Mouse (Mus musculus) erythroid progenitor cell, adult 5-6 weeks (primary cell): ENCODE results near the gene Ncoa7. TPM values are rescaled to one million over a fixed set of nuclear protein-coding genes. Genes with fewer than 3 reads are reported as not detected.

ENCODE experiments used
- ATAC-seq: replicated peaks from 2 replicates; pipeline ENCODE4 v1.8.0; 2016; ENCODE audit warnings: moderate number of reproducible peaks, mild to moderate bottlenecking, moderate TSS enrichment, inconsistent platforms; ENCODE audit not compliant: poor library complexity, low FRiP score, severe bottlenecking
- total RNA-seq, 2 experiments: library from RNA; stranded (forward) in 1 of 2; stranded (reverse) in 1 of 2; fragments of 150-400 nt in 1 of 2; fragments of 186-747, 209-891 nt in 1 of 2; gene quantifications; 2 replicates each; pipeline versions ENCODE4 v1.2.3 to v1.2.4; 2015 to 2017; ENCODE audit warnings: low replicate concordance in 2 of 2

Gene Ncoa7
- total RNA-seq, 2 experiments from 2014 or later = 110 to 170 TPM

DNA sequence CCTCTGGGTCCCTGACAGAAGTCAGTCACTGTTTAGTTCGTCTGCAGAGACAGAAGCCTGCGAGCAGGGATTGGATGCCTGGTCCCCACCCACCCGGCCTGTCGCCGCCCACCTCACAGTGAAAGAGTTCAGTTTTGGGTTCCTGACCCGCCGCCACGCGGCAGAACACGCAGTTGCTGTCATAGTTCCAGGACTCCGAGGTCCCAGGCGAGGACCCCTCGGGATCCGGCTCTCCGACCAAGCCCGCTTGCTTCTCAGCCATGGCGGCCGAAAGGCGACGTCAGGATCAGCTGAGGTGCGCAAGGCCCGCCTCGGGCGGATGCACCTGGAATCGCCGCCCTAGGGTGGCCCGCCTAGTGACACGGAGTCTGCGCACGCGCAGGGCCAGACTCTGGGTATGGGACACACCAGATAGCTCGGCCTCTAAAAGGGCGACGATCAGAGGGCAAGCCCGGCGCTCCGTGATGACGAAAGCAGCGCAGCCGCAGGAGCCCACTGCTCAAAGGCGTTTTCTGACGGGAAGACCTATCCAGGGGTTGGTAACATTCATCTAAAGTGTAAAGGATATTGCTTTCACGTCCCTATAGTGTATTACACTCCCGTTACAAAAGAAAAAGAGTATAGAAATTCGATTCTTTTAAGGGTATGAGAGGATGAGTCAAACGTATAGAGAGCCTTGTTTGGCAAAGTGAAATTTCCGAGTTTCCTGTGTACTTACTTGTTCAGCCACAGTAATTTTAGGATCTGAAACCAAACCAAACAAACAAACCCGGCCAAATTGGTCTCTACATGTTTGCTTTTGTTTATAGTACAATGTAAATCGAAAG, 184.8 kb downstream of the Ncoa7 start:
- peak; percentile 97 for ATAC-seq

DNA sequence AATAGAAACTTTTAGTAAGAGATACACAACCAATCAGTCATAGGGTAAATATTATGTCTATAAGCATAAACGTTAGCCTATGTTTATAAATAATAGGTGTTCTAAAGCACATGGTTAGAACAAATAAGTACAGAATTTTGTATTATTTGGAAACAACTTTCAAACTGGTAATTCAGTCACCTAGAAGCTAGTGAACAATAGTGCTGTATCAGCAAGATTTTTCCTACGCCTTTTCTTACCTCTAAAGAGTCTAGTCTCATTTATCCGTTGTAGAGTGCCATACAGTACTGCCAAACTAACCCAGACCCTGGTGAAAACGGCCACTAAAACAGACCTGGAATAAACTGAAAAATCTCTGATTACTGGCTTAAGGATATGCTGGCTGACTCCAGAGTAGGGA, 190.1 kb downstream of the Ncoa7 start:
- ATAC-seq = no peak

DNA sequence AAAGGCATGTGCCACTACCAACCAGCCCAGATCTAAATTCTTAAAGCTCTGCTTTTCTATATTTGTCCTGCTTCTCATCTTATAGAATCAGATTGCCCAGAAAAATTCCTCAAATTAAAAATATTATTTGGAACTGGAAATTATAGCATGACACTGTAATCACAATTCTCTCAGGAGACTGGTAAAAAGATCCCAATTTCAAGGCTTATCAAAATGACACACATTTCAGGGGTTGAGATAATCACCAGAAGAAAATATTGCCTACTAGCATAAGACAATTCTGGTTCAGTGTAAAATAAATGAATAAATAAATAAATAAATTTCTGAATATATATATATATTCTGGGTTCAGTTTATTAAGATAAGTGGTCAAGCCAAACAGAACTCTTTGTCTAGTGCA, 193.5 kb downstream of the Ncoa7 start:
- 0 out of 2 replicates have a peak, but pooled peaks have one; percentile 46 for ATAC-seq

DNA sequence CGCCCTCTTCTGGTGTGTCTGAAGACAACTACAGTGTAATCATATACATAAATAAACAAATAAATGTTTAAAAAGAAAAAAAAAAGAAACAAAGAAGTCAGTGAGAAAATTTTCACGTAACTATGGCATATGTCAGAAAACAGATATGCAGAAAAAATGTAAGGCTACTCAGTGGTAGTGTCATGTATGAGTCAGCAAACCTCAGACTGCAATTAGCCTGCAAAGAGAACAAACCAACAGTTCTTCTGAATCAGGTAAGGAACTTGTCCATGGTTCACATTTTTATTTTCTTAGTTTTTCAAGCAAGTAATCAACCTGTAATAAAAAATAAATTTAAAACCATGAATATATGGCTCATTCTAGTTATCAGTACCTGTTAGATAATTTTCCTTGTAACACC, 195.0 kb downstream of the Ncoa7 start:
- ATAC-seq = no peak

DNA sequence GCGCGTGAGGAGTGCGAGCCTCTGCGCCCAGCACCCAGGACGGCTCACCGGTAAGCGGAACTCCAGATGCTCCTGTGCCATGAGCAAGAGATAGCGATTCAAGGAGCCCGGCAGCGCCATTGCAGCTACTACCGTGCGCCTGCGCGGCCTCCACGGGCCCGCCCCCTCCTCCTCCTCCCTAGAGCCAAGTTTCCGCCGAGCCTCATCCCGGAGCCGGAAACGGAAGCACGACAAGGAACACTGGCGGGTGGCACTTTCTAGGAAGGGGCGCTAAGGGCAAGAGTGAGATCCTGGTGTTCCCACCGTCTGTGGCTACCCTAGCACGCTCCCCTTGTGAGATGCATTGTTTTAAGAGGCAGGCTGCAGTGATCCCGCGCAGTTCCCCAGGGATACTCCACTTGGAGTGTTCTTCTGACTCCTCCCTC, 202.6 kb downstream of the Ncoa7 start, which contains the start of gene Trmt11:
TSS of gene Trmt11 (minus strand) at position 208 of the 425 bp plus-strand sequence.
- peak; percentile 98 for ATAC-seq

DNA sequence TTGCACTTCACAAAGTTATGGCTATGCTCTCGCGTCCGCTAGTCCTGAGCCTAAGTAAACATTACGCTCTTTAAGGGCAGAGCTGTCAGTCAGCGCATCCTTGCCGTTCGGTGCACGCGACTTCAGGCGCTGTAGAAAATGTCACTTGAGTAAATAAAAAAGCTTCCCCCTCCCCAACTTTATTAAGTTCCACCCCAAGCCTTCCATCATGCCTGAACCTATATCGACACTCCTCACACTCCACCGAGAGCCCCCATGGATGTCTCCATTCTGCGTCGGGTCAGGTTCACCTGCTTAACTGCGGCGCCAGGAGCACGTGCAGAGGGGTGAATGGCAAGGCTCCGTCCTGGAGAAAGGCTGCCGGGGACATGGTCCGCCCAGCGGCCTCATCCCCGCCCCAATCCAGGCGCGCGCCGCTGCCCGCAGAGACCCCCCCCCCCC, 203.0 kb downstream of the Ncoa7 start:
- ATAC-seq = peak; percentile 23; the same call in 1 of the 2 replicates

DNA sequence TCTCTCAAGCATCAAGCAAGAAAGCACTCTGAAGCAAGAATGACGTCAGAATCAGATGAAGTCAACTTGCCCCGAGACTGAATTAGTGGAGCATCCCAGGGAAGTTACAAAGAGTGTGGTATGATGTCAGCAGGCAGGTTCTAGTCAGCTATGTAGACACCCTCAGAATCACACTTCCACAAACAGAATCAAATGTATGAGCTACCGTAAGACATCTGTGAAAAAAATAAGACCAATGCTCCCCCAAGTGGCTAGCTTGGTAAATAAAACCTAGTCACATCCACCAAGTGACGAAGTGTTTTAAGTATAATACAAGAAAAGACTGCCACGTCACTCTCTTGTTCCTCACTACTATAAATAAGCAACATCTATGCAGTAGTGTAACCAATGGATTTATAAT, 216.1 kb downstream of the Ncoa7 start:
- ATAC-seq = no peak

DNA sequence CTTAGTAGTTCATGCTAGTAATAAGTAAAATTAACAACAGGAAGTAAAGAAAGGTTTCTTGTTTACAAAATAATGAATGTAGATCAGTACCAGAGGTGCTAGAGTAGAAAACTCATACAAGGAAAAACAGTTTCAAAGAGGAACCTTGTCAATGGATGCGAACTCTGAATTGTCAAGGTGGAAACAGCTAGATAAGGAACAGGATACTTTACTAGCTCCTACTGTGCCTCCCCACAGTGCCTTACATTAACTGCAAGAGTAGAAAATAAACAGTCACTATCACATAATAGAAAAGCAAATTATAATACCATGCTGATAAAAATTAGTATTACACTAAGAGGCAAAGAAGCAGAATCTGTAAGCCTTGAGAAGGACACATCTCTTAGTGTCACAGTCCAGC, 217.4 kb downstream of the Ncoa7 start:
- no peak for ATAC-seq

Other genes starting within 250 kb of the Ncoa7 start
- gene Trmt11, start 202.6 kb downstream of the Ncoa7 start, total RNA-seq (2015; ENCODE audit: low replicate concordance) = 9.6 and 13.0 TPM in 2 replicates
- gene Trmt11, start 202.6 kb downstream of the Ncoa7 start, total RNA-seq (2017; ENCODE audit: low replicate concordance) = 11.4 and 26.8 TPM in 2 replicates
- gene Hint3, start 173.7 kb downstream of the Ncoa7 start, total RNA-seq (2015; ENCODE audit: low replicate concordance) = 12.6 and 15.5 TPM in 2 replicates
- 11.9 and 17.5 TPM in 2 replicates for gene Hint3, start 173.7 kb downstream of the Ncoa7 start, total RNA-seq (2017; ENCODE audit: low replicate concordance)
- gene Hey2, start 39.5 kb upstream of the Ncoa7 start, total RNA-seq (2015; ENCODE audit: low replicate concordance) = not detected in 2 replicates
- gene Hey2, start 39.5 kb upstream of the Ncoa7 start, total RNA-seq (2017; ENCODE audit: low replicate concordance) = not detected in 2 replicates